Mouse (Mus musculus): Measurements from ENCODE around the gene Spaca3. TPM values are rescaled to one million over a fixed set of nuclear protein-coding genes. Genes with fewer than 3 reads are reported as not detected.
A peak's percentile ranks its signal among the peaks of the same experiment; 100 is the strongest.

Gene Spaca3
- polyA plus RNA-seq, 1 experiment from 2014 or later = not detected

DNA sequence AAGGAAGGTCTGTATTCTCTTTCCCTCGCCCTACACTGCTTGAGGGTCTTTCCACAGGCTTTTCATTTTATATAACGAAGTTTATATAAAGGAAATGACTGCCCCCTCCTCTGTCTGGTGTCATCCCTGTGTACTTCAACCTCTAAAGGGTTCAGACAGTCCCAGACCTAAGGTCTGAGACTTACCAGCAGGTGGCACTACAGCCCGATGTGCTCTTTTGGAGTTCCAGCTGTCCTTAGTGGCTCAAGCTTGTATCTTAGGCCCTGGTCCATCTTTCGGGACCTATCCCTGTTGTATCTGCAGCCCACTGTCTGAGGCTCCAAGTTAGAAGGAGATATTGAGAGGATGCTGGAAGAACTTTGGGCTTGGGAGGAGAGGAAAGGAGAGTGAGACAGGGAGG is 48.3 kb downstream of the Spaca3 start:
- Histone ChIP-seq H3K4me1 (no peaks in the 10 kb centered on the region), H3K4me3 (no peak overlapping the region), H3K9me3 (no peaks in the 10 kb centered on the region), H3K27me3 (replicated peaks; ENCODE audit: low read depth, poor library complexity, severe bottlenecking) (no peaks in the 10 kb centered on the region), H3K27ac (replicated peaks) (no peak overlapping the region), H3K36me3 (replicated peaks) (no peaks in the 10 kb centered on the region)
- DNase-seq (ENCODE audit: low spot score) = peak; percentile 58
- WGBS = 36% methylated on average over 4 of the region's 4 CpGs

DNA sequence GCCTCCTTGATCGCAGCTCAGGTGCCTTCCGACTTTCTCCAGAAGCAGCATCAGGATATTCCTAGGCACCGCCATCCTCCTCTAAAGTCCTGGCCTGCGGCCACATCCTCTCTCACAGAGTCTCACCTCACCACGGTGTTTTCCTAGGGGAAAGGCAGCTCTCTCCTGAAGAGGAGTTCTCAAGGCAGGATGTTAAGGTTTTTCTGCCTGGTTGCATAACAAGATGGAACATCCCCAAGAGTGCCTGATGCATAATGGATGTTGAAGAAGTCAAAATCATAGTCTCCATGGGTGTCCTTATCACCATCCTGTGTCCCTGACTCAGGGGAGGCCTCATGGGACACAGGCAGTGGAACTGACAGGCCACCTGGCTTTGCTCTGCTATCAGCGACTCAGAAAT is 49.7 kb downstream of the Spaca3 start:
- H3K27ac ChIP-seq (replicated peaks) = no peak overlapping the region
- no peaks in the 10 kb centered on the region for H3K4me1 ChIP-seq
- no peak overlapping the region for H3K4me3 ChIP-seq
- 90% methylated on average over 6 of the region's 6 CpGs for WGBS
- DNase-seq (ENCODE audit: low spot score) = no peak
- no peaks in the 10 kb centered on the region for H3K36me3 ChIP-seq (replicated peaks)
- no peaks in the 10 kb centered on the region for H3K9me3 ChIP-seq
- no peaks in the 10 kb centered on the region for H3K27me3 ChIP-seq (replicated peaks; ENCODE audit: low read depth, poor library complexity, severe bottlenecking)

GRCm38 (mm10) chr11:80912721-80913120 is 54.6 kb downstream of the Spaca3 start:
- Histone ChIP-seq H3K27me3 (replicated peaks; ENCODE audit: low read depth, poor library complexity, severe bottlenecking) (no peaks in the 10 kb centered on the region), H3K27ac (replicated peaks) (no peak overlapping the region), H3K4me1 (no peaks in the 10 kb centered on the region), H3K4me3 (no peak overlapping the region), H3K9me3 (no peaks in the 10 kb centered on the region; the same call in 1 of the 2 replicates), H3K36me3 (replicated peaks) (no peaks in the 10 kb centered on the region)
- DNase-seq (ENCODE audit: low spot score) = no peak
- WGBS = 81% methylated on average over 5 of the region's 5 CpGs

- no peaks in the 10 kb centered on the region for H3K4me1 ChIP-seq
- H3K4me3 ChIP-seq = no peak overlapping the region
- H3K36me3 ChIP-seq (replicated peaks) = no peaks in the 10 kb centered on the region
- no peaks in the 10 kb centered on the region for H3K27me3 ChIP-seq (replicated peaks; ENCODE audit: low read depth, poor library complexity, severe bottlenecking)
- H3K9me3 ChIP-seq = no peaks in the 10 kb centered on the region; the same call in 1 of the 2 replicates
- no peak overlapping the region for H3K27ac ChIP-seq (replicated peaks)
- WGBS = 59% methylated on average over 4 of the region's 4 CpGs
- DNase-seq (ENCODE audit: low spot score) = no peak
Measured at GRCm38 (mm10) chr11:80913408-80914024, 55.4 kb downstream of the Spaca3 start.

Other genes with a start within 250 kb of the Spaca3 start
- gene Myo1d, start 78.3 kb upstream of the Spaca3 start, polyA plus RNA-seq (2016; fragmentation: Nextera tagmentation; extraction: Ambion mirVana) = 3.2 and 4.0 TPM in 2 replicates
- 120 and 125 TPM in 2 replicates for gene Tmem98, start 48.2 kb upstream of the Spaca3 start, polyA plus RNA-seq (2016; fragmentation: Nextera tagmentation; extraction: Ambion mirVana)

Data from embryonic facial prominence, embryonic 10.5 days (tissue).